Mouse (Mus musculus) cerebellum, postnatal 10 days (tissue): ENCODE data around the gene Asb11.

ENCODE experiments used
- DNase-seq, 2 experiments: peaks; one replicate each; pipeline ENCODE4 v3.0.0; 2021; ENCODE audit warnings: mixed read lengths in 2 of 2

Asb11 gene

DNA sequence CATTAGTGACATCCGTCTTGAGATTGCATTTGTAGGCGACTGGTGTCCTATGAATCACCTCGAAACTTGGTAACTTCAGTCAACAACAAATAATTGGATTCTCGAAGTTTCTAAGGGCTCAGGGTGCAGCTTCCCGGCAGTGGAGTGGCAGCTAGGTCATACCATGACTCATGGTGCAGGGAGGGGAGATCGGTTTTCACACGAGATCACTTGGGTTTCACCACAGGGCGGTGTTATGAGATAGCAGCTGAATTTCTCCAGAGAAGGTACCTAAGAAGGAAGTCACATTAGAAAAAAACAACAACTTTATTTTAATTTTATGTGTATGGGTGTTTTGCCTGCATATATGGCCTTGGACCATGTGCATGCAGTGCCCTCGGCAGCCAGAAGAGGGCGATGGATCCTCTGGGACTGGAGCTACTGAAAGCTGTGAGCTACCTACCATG, 9.3 kb downstream of the Asb11 start:
- DNase-seq: no peak

DNA sequence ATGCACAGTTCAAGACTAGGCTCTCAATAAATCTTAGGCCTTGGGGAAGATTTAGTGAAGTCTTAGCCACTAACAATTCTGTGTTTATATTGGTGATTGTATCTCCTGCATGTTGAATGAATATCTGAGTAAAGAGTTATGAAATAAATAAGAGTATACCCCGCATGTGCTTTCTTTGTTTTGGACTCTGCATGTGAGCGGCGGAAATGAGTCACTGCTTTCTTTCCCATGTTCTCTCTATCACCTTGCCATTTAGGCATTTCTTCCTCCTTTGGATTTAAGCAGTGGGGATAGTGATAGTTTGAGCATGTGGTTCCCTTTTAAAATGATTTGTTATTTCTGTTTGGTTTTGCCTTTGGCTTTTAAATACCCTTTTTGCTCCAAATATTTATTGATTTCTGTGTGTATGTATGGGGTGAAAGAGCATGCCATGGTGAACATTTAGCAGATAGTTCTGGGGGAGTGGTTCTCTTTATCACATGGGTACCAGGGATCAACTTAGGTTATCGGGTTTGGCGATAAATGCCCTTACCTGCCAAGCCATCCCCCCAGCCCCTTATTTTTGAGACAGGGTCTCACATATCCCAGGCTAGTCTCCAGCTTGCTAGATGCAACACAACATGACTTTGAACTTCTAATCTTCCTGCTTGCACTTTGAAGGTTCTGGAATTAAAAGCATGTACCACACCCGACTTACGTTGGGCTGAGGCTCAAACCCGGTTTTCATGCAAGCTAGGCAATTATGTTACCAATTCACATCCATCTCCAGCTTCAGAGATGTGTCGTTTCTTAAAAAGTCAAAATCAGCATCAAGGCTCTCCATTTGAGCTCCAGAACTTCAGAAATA, 10.3 kb downstream of the Asb11 start:
- no peak for DNase-seq

DNA sequence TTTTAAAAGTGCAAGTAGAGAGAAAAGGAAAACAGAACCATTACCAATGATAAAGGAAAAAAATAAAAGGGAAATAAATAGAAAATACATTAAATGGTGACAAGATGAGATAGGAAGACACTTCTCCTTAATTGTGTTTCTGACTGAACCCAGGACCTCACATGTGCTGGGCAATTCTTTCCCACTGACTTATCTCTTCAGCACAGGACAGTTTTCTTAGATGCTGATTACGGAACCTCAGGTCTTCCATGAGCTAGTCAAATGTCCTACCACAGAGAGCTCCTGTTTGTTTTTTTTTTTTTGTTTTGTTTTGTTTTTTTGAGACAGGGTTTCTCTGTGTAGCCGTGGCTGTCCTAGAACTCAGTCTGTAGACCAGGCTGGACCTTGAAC, 10.9 kb downstream of the Asb11 start:
- DNase-seq: no peak

DNA sequence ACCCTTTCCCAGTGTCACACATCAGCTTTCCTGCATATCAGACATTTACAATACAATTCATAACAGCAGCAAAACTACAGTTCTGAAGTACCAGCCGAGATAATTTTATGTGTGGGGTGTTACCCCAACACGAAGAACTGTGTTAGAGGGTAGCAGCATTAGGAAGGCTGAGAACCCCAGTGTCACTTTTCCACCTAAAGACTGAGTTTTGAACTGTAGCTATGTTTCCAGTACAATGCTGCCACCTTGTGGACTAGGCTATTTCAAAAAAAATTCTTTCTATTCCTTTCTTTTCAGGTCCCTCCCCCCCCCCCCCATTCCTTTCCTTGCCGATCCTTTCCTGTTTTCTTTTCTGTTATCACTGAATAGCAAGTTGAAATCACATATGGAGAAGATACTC, 12.4 kb downstream of the Asb11 start:
- peak; percentile 48 to 65 for DNase-seq

DNA sequence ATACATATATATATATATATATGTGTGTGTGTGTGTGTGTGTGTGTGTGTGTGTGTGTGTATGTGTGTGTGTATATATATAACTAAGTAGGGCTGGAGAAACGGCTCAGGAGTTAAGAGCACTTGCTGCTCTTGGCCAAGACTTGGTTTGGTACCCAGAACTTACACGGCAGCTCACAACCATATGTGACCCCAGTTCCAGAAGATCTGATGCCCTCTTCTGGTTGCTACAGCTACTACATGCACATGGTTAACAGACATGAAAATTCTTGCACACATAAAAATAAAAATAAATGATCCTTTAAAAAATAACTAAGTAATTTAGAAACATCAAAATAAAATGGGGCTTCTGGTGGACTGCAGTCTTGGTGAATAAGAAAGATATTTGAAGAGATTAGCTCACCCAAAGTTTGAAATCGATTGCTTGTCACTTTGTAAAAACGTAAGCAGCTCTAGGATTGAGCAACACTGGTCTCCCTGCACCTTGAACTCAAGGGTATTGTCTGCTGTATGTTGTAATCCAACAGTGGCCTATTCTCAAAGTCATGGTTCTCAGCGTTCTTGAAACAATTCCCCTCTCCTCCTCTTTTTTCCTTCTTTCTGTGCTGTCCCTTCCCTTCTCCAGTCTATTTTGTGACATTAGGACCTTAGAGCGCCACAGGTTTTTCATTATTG, 22.5 kb downstream of the Asb11 start:
- DNase-seq: no peak

DNA sequence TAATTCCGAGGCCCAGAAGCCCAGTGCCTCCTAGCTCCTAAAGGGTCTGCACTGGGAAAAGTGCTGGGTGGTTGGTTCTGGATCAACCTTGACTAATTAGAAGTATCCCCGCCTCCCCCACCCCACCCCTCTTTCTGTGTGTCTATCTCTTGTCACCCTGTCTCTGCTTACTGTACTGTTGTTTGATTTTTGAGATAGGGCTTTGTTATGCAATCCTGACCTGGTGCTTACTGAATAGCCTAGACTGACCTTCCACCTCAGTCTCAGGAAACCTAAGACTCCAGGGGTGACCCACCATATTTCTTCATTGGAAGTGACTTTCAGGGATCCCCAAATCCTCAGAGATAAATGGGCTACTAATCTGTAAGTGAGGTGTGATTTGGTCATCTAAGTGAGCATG, 65.5 kb downstream of the Asb11 start:
- no peak for DNase-seq

DNA sequence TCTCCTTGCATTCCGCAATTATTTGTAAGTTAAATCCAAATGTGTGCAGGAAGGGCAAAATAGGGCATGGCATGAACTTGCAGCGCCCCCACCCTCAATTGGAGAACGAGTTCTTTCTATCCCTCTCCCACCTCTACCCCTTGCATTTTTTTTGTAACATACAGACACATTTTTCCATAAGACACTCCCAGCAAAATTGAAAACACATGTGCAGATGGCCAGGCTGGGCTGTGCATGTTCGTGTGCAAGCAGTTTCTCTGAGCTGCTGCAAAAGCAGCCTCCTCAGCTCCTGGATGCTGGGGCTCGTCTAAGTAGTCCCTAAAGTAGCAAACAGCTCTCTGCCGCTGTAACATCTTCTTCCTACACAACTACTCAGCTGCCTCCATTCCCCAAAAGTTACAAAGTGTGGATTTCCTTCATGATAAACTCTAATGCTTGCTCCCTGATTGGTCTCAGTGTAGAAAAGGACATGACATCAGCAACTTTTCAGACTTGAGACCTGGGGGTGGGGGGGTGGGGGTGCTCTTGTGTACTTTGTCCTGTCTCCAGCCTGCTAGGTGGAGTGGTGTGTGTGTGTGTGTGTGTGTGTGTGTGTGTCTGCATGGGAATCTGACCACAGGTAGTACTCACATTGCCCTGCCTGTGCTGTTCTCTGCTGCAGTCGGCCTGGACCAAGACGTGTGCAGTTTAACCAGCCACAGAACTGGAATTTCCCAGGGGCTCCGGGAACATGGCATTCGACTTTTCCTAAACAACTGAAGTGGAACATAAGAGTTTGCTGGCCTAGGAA, 69.1 kb downstream of the Asb11 start, which contains the start of gene Asb9:
Asb9 (plus strand) TSS at position 619 of the 790 bp plus-strand sequence.
- no peak for DNase-seq

DNA sequence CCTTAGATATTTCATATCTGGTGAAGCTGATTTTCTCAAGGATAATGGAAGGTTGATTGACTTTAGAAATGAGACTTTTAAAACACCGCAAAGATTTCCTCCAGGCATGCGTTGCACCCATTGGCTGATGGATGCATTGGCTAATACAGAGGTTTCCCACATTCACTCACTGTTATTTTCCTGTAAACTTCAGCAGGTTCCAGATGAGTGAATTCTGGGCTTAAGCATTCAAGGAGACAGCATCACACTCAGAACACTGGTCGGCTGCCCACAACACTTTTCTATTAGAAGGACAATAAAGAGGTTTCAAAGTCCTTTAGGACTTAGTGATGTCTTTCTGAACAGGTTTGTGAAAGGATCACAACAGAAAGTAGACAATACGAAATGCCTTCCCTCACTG, 70.3 kb downstream of the Asb11 start:
- DNase-seq: no peak

DNA sequence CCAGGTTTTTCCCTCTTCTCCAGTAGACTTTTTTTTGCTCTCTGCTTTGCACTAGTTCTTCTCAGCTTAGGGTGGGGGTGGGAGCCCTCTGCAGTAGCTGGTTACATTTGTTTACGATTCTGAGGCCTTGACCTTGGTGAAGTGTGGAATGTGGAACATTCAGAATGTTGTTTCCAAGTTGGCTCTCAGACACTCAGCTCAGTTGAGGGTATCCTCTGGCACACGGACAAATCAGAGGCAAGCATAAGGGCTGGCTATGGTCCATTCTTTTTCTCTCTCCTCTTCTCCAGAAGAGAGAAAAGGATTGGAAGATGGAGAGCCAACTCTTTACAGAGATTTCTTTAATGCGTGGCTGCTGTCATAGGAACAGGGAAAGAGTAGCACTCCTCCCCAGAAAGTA, 71.9 kb downstream of the Asb11 start:
- peak; percentile 9 to 16 for DNase-seq
